Mouse (Mus musculus) cerebellum, adult 9-10 months (tissue): ENCODE results near the gene Ints7.

Experiments used
- DNase-seq: peaks from one replicate; pipeline ENCODE4 v3.0.0; 2022

The Ints7 gene

DNA sequence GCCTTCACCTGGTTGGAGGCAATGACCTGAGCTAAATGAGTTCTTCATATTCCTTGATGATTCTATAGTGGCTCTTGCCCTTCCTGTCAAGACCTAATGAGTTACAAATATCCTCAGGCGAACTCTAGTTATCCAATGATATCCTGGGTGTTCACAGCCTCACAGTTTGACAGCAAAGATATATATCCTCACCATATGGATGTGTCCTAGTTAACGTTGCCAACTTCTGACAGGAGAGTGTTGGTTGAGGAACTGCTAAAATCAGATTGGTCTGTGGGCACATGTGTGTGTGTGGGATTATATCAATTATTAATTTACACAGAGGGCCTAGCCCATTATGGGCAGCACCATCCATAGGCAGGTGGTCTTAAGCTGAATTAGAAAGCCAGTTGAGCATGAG, 63.0 kb downstream of the Ints7 start:
- no peak for DNase-seq

GRCm38 (mm10) chr1:191639200-191639807, 63.9 kb downstream of the Ints7 start:
- no peak for DNase-seq

DNA sequence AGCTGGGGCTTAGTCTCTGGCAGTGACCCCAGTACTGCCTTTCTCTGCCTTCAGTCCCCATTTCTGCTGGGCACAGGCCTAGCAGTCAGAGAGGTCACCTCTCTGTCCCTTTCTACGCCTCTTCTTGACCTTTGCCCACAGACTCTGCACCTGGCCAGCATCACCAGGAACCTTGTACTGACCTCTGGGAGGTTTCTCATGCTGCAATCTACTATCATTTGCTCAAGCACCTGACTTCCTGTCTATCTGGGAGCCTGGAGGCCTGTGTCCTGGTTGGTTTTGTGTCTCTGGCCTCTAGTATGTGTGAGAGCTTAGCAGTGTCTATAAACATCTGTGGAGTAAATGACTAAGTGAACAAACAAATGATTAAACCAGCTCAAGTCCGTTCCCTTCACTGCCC, 64.7 kb downstream of the Ints7 start:
- no peak for DNase-seq

DNA sequence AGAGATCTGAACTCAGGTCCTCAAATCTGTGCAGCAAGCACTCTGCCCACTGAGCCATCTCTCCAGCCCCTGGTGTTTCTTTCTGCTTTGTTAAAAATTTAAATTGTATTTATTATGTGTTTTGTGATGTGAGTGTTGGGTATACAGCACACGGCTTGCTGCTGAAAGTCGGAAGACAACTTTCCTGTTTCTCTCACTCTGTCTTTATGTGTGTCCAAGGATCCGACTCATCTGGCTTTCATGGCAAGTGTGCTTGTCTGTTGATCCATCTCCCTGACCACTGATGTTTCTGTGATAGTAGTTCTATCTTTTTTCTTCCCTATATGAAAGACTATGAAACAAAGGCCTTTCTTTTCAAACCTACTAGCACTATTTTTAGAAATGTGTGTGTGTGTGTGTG, 65.4 kb downstream of the Ints7 start:
- DNase-seq = no peak

DNA sequence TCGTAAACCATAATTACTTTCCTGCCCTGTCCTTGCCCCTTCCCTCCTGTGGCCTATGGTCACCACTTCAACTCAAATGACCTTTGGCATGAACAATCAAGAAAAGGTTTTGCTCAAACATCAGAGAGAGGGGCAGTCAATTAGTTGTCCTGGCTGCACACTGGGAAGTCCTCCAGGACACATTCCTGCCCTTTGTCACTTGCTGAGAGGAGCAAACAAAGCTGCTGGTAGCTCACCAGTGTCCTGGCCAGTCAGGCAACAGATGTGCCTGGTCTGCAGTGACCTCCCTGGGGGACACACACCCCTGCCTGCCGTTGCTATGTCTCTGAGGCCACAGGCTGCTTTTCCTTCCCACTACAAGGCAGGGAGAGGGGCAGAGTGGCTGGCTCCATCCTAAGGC, 66.0 kb downstream of the Ints7 start:
- no peak for DNase-seq

DNA sequence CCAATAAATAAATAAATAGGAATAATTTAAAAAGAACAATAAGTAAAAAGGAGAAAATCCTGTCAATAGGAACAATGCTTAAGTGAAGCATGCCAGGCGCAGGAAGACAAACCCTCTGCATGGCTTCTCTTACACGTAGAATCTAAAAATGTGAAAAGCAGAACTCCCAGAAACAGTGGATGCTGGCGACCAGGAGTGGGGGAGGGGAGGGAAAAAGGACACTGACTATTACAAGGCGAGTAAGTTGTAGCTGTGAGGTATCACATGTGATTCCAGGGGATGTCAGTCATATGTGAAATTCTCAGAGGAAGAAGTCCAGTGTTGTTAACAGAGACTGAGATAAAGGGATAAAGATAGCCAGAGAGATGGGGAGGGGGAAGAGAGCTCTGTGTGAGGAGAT, 67.5 kb downstream of the Ints7 start:
- DNase-seq = no peak

GRCm38 (mm10) chr1:191645921-191646320, 70.5 kb downstream of the Ints7 start:
- no peak for DNase-seq

DNA sequence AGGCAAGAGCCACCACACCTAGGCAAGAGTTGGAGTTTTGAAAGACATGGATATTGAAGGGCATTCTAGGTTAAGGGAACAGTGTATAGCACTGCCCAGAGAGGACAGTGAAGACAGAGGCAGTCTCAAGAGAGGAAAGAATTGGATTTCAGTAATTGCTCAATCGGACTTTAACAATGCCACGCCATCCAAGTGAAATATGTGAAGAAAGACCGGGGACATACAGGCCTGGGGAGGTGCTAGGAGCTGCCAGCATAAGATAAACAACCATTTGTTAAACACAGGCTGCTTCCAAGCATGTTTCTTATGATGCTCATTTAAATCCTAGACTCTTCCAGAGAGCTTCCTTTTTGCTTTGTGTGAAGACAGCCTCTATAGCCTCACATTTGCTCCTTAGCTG, 72.2 kb downstream of the Ints7 start:
- DNase-seq = no peak

DNA sequence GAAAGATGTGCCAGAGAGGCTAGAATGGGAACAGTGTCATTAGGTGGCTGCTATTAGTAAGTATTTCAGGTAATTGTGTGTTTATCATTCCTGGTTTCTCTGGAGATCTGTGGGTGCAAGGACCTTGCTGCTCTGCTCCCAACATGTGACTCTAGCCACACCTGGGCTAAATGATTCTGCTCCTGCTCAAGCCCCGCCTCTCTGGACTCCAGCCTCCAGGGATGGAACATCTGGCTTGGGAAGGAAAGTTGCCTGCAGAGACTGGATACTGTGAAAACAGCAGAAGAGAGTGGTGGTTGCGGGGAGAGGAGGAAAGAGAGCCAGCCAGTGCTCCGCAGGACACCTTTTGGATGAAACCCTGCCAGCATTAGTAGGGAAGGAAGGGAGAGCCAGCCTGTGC, 84.0 kb downstream of the Ints7 start:
- DNase-seq = no peak

DNA sequence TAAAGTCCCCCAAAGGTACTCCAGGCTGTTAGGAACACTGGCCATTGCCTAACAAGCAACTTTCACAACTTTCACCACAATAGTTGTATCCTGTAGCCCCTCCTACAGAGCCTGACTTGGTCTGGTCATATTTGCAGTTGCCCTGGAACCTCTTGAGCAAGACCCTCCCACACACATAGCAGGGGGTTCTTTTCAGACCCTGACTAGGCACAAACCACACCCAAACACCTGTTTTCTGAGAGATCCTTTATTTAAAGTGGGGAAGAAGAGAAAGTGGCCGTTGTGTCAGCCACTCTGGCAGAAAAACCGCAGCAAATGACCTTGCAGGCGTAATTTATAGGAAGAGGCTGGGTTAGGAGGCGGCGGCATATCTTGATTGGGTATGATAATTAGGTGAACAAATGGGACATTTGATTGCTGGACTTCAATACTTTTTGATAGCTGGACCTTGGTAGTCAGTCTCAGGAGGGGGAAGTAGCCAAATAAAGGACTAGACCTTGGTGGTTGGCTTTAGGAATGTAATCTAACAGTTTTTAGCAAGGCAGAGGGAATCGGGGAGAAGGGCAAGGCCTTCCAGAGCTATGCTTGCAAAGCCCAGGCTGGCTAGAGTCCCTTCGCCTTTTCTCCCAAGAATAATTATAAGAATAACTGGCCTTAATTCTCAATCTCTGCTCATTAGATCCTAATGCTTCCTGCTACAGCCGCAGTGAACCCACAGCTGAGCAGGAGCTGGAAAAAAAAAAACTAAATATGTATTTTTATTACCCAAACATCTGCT, 85.8 kb downstream of the Ints7 start:
- DNase-seq = no peak

- DNase-seq = no peak
Measured at GRCm38 (mm10) chr1:191662178-191662898, 86.9 kb downstream of the Ints7 start.

- no peak for DNase-seq
Measured at GRCm38 (mm10) chr1:191662899-191663500, 87.6 kb downstream of the Ints7 start.

- DNase-seq = no peak
Measured at GRCm38 (mm10) chr1:191663603-191664002, 88.2 kb downstream of the Ints7 start.

DNA sequence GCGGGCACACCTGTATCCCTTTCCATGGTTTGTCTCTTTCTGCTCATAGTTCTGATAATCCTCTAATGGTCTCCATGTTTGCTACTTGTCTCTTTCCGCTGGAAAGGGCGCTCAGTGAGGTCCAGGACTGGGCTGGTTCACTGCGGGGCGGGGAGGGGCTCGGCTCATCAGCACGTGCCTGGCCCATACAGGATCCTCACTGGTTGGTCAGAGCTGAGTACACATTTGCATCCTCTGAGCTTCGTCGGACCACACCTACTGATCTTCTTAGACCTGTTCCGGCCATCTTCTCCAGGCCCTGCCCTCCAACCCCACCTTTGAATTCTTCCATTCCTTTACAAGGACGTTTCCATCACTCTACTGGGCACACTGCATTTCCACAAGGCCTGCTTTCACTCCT, 90.9 kb downstream of the Ints7 start:
- DNase-seq = no peak

- no peak for DNase-seq
Measured at GRCm38 (mm10) chr1:191668030-191668429, 92.6 kb downstream of the Ints7 start.
